Mouse (Mus musculus) ES-Bruce4 (cell line): ENCODE measurements around the gene Ppt1. TPM values are rescaled to one million over a fixed set of nuclear protein-coding genes. Genes with fewer than 3 reads are reported as not detected.
A peak's percentile ranks its signal among the peaks of the same experiment; 100 is the strongest.

Source experiments
- H3K27ac ChIP-seq: 2 replicates; pipeline ENCODE4 v1.5.1; 2012; ENCODE audit warnings: low read length, inconsistent platforms; ENCODE audit not compliant: insufficient read depth
- H3K27me3 ChIP-seq: 2 replicates; pipeline ENCODE4 v1.6.1; 2012; ENCODE audit warnings: mild to moderate bottlenecking, low read length, inconsistent platforms; ENCODE audit not compliant: control insufficient read depth, poor library complexity, insufficient read depth, severe bottlenecking
- H3K36me3 ChIP-seq: 2 replicates; pipeline ENCODE4 v1.6.1; 2012; ENCODE audit warnings: inconsistent platforms, mild to moderate bottlenecking, low read length, moderate library complexity; ENCODE audit not compliant: control insufficient read depth, poor library complexity, insufficient read depth, severe bottlenecking
- H3K4me1 ChIP-seq: one replicate; pipeline ENCODE4 v1.8.1; 2011; ENCODE audit warnings: low read length; ENCODE audit not compliant: control insufficient read depth, insufficient read depth
- H3K4me3 ChIP-seq: 2 replicates; pipeline ENCODE4 v1.5.1; 2011; ENCODE audit warnings: low read depth, mild to moderate bottlenecking, low read length
- H3K9ac ChIP-seq: 2 replicates; pipeline ENCODE4 v1.6.1; 2012; ENCODE audit warnings: low read depth, mild to moderate bottlenecking, inconsistent platforms; ENCODE audit not compliant: poor library complexity, severe bottlenecking
- H3K9me3 ChIP-seq: replicated peaks from 2 replicates; pipeline ENCODE4 v1.6.1; 2012; ENCODE audit warnings: mild to moderate bottlenecking, low read length, inconsistent platforms; ENCODE audit not compliant: control insufficient read depth, poor library complexity, insufficient read depth, severe bottlenecking
- CTCF ChIP-seq: IDR thresholded peaks from one replicate; pipeline ENCODE4 v1.8.1; 2011; ENCODE audit warnings: low read depth, low read length
- EP300 ChIP-seq: IDR thresholded peaks from 2 replicates; pipeline ENCODE4 v1.6.1; 2011; ENCODE audit warnings: low read depth, low read length; ENCODE audit not compliant: insufficient read depth
- POLR2A ChIP-seq: IDR thresholded peaks from one replicate; pipeline ENCODE4 v1.8.1; 2011; ENCODE audit warnings: low read length; ENCODE audit not compliant: insufficient read depth
- polyA plus RNA-seq: library from polyadenylated mRNA; stranded (reverse); fragments of >200 nt; gene quantifications from 2 replicates; pipeline ENCODE4 v1.2.4, GENCODE M21; 2011; ENCODE audit warnings: low read depth; ENCODE audit not compliant: missing spikeins, insufficient read depth, insufficient read length

The Ppt1 gene
- polyA plus RNA-seq, 1 experiment: 19.9 TPM

DNA sequence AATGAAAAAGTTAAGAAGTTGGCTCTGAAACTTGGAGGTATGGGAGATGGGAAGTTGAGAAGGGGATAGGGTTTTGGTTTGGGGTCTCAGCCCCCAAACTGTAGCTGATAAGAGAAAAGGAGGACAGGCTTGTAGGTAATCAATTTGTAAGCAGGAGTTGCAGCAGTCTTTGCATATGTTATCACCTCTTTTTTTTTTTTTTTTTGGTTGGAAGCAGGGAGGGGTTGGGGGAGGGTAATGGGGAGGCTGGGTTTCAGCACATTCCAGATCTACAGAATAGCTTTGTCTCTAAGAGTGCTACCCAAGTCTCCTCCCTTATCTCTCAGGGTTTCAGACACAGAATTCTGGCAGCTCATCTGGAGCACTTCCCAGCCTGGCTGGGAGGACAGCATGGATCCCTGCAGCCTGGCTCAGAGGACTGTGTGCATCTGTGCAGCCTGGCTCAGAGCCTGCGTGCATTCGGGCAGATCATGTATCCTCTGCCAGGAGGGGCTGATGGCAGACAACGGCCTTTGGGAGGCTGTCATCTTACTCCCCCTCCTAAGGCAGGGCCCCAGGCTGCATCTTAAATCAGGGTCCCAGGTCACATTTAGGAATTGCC lies 54.9 kb downstream of the Ppt1 start:
- Histone ChIP-seq H3K36me3 (no peaks in the 10 kb centered on the region), H3K9me3 (no peaks in the 10 kb centered on the region), H3K27me3 (no peaks in the 10 kb centered on the region), H3K27ac (no peak overlapping the region), H3K9ac (no peak overlapping the region), H3K4me3 (no peak overlapping the region), H3K4me1 (no peaks in the 10 kb centered on the region)
- TF ChIP-seq POLR2A: no peak
- no peak for TF ChIP-seq EP300
- TF ChIP-seq CTCF: no peak

DNA sequence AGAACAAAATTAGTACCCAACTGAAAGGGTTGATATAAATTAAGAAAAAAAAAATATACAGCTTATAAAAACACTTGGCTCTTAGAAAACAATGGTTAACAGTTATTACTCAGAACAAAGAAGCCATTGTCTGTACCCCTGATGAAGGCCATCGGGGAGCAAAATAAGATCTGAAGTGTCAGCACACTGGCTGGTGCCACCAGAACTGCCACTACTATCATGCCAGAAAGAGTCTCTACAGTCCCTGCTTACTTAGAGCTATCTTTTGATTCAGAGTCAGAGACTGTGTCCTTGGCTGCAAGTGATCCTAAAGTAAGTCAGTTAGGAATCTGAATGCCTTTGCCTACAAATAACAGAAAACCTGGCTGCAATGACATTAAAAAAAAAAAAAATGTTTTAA lies 55.6 kb downstream of the Ppt1 start:
- Histone ChIP-seq H3K27ac (no peak overlapping the region), H3K9me3 (no peaks in the 10 kb centered on the region), H3K36me3 (no peaks in the 10 kb centered on the region), H3K4me3 (no peak overlapping the region), H3K9ac (no peak overlapping the region), H3K27me3 (no peaks in the 10 kb centered on the region), H3K4me1 (no peaks in the 10 kb centered on the region)
- TF ChIP-seq EP300: no peak
- TF ChIP-seq POLR2A: no peak
- no peak for TF ChIP-seq CTCF

- H3K9me3 ChIP-seq: no peaks in the 10 kb centered on the region
- no peak overlapping the region for H3K27ac ChIP-seq
- H3K9ac ChIP-seq: no peak overlapping the region
- H3K4me1 ChIP-seq: no peaks in the 10 kb centered on the region
- H3K4me3 ChIP-seq: no peak overlapping the region
- TF ChIP-seq EP300: no peak
- no peak for TF ChIP-seq CTCF
- no peak for TF ChIP-seq POLR2A
- no peaks in the 10 kb centered on the region for H3K36me3 ChIP-seq
- H3K27me3 ChIP-seq: no peaks in the 10 kb centered on the region
Measured at GRCm38 (mm10) chr4:122892157-122892556, 56.1 kb downstream of the Ppt1 start.

DNA sequence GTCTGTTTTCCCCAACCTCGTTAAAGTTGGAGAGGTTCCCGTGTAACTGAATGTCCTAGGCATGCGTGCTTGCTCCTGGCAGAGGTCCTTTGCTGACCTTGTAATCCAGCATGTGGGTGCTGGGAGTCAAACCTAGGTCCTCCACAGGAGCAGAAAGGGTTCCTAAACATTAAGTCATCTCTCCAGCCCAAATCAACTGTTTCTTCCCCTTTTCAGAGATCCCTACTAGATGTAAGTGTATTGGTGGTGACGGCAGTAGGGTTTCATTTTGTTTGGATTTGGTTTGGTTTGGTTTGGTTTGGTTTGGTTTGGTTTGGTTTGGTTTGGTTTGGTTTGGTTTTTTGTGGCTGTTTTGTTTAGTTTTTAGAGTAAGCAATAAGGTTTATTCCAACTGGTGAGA lies 61.7 kb downstream of the Ppt1 start:
- Histone ChIP-seq H3K9me3 (no peaks in the 10 kb centered on the region), H3K27ac (no peak overlapping the region), H3K9ac (no peak overlapping the region), H3K4me3 (no peak overlapping the region), H3K4me1 (no peaks in the 10 kb centered on the region), H3K36me3 (no peaks in the 10 kb centered on the region), H3K27me3 (no peaks in the 10 kb centered on the region)
- TF ChIP-seq POLR2A (no peak), EP300 (no peak), CTCF (no peak)

DNA sequence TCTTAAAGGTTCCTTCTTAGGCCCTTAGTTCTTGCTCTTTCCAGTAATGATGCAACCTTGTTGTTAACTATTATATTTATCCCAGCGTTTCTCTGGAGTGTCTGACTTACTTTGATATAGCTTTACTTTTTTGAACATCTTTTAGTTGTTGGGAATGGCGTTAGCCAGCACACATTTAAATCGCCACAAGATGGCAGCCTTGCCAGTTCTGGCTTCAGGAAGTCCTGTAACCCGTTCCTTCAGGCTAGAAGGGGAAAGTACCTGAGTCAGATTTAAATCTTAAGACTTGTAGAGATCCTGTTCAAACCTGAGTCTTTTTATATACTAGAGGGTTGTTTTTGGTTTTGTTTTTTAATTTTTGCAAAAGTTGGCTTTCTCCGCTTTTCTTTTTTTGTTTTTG lies 62.3 kb downstream of the Ppt1 start:
- Histone ChIP-seq H3K9ac (no peak overlapping the region), H3K4me3 (no peak overlapping the region), H3K9me3 (no peaks in the 10 kb centered on the region), H3K36me3 (no peaks in the 10 kb centered on the region), H3K27ac (no peak overlapping the region), H3K27me3 (no peaks in the 10 kb centered on the region), H3K4me1 (no peaks in the 10 kb centered on the region)
- peak; percentile 45 for TF ChIP-seq CTCF
- no peak for TF ChIP-seq POLR2A
- no peak for TF ChIP-seq EP300

DNA sequence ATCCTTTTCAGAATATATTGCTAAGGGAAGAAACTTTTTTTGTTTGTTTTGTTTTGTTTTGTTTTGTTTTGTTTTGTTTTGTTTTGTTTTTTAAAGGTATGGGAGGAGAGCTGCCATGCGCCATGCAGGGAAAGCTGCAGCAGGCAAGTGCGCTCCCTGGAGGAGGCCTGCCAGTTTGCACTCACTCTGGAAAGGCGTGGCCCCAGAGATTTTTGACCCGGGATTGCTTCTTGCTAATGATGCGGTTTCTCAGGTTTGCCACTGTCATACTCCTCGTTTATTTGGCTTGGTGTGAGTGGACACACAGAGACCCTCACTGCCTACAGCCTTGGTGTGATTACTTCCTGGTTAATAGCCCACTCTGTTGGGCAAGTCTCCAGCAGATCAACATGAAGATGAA lies 66.1 kb downstream of the Ppt1 start:
- TF ChIP-seq EP300 (no peak), POLR2A (no peak), CTCF (peak; percentile 51)
- no peaks in the 10 kb centered on the region for H3K36me3 ChIP-seq
- no peaks in the 10 kb centered on the region for H3K27me3 ChIP-seq
- H3K9ac ChIP-seq: no peak overlapping the region
- no peaks in the 10 kb centered on the region for H3K9me3 ChIP-seq
- H3K4me3 ChIP-seq: no peak overlapping the region
- H3K4me1 ChIP-seq: no peaks in the 10 kb centered on the region
- no peak overlapping the region for H3K27ac ChIP-seq
